Mouse (Mus musculus) liver, postnatal 0 days (tissue): ENCODE measurements at regions not wholly inside any gene's neighbourhood (a gene's known extent, or its start where the extent isn't known, plus 50 kb on each side); places are given as distances from the start of the nearest gene placed in this dataset.

ENCODE experiments used
- ATAC-seq: fragments of 200-750 bp; cut with Nextera tagmentation; 2 replicates; pipeline ENCODE4 v1.8.0; 2017; ENCODE audit warnings: mild to moderate bottlenecking, moderate library complexity
- DNase-seq: peaks from one replicate; pipeline ENCODE4 v3.0.0-alpha.2; 2016
- H3K27ac ChIP-seq: fragments of 300-500 bp; sonication (generic); 2 replicates; pipeline ENCODE4 v1.5.1; 2014; ENCODE audit warnings: antibody characterized with exemption, moderate library complexity, mild to moderate bottlenecking, low read depth
- H3K27me3 ChIP-seq: fragments of 300-500 bp; sonication (generic); 2 replicates; pipeline ENCODE4 v1.6.1; 2014; ENCODE audit warnings: low read length, control low read depth, mixed read lengths; ENCODE audit not compliant: insufficient read depth
- H3K36me3 ChIP-seq: fragments of 300-500 bp; sonication (generic); replicated peaks from 2 replicates; pipeline ENCODE4 v1.6.1; 2014; ENCODE audit warnings: mild to moderate bottlenecking, control low read depth, low read length, moderate library complexity, mixed read lengths; ENCODE audit not compliant: insufficient read depth
- H3K4me1 ChIP-seq: fragments of 300-500 bp; sonication (generic); 2 replicates; pipeline ENCODE4 v1.6.1; 2014; ENCODE audit warnings: antibody characterized with exemption, mild to moderate bottlenecking, control low read depth; ENCODE audit not compliant: insufficient read depth
- H3K4me2 ChIP-seq: fragments of 300-500 bp; sonication (generic); 2 replicates; pipeline ENCODE4 v1.6.1; 2014; ENCODE audit warnings: low read depth, mild to moderate bottlenecking, low read length, moderate library complexity, mixed read lengths
- H3K4me3 ChIP-seq: fragments of 300-500 bp; sonication (generic); 2 replicates; pipeline ENCODE4 v1.5.1; 2014; ENCODE audit warnings: low read depth, low read length
- H3K9ac ChIP-seq: fragments of 300-500 bp; sonication (generic); replicated peaks from 2 replicates; pipeline ENCODE4 v1.6.1; 2014; ENCODE audit warnings: mild to moderate bottlenecking, moderate library complexity
- H3K9me3 ChIP-seq: fragments of 300-500 bp; sonication (generic); 2 replicates; pipeline ENCODE4 v1.6.1; 2016; ENCODE audit warnings: mild to moderate bottlenecking, control low read depth, low read length, mixed read lengths
- CTCF ChIP-seq: sonication (generic); IDR thresholded peaks from 2 replicates; pipeline ENCODE4 v1.5.1; 2016; ENCODE audit warnings: antibody characterized with exemption, low read depth
- EP300 ChIP-seq: IDR thresholded peaks from 2 replicates; pipeline ENCODE4 v1.6.1; 2016; ENCODE audit warnings: antibody characterized with exemption, low read depth, mild to moderate bottlenecking
- WGBS: fragments of 180-500 bp; shearing (Covaris S2); extraction: QIAGEN DNeasy Blood & Tissue Kit; methylation state at CpG from one replicate; pipeline ENCODE4 v1.1.7; 2014; ENCODE audit not compliant: insufficient replicate concordance; 5-methylcytosine and 5-hydroxymethylcytosine counted together

DNA sequence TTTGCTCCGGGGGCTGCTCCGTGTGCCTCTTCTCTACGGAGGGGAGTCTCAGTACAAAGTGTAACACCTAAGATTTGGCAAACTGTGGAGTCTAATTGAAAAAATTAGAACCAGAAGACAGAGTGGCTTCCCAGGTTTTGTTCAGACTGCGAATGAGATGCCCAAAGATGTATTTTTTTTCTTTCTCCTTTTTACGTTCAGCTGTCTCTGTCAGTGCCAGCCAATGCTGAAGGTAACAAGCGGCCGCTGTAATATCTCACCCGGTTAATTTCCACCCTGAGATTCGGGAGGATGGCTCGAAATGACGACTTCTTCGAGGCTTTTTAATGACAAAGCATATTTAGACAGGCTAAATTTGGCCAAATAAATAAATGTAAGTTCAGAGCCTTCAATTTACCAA is 101.1 kb upstream of the Armc2 start:
- H3K27ac ChIP-seq = no peak overlapping the region
- TF ChIP-seq EP300 = no peak
- TF ChIP-seq CTCF = no peak
- H3K4me3 ChIP-seq = no peak overlapping the region
- DNase-seq (no peak), ATAC-seq (no peak)
- no peaks in the 10 kb centered on the region for H3K27me3 ChIP-seq
- H3K4me1 ChIP-seq = no peaks in the 10 kb centered on the region
- no peak overlapping the region for H3K4me2 ChIP-seq
- WGBS = 64% methylated on average over 12 of the region's 12 CpGs
- H3K9ac ChIP-seq = no peak overlapping the region
- no peaks in the 10 kb centered on the region for H3K9me3 ChIP-seq
- H3K36me3 ChIP-seq = no peaks in the 10 kb centered on the region

GRCm38 (mm10) chr10:42118361-42119188 is 100.3 kb upstream of the Armc2 start:
- WGBS = 60% methylated on average over 13 of the region's 13 CpGs
- Histone ChIP-seq H3K27me3 (no peaks in the 10 kb centered on the region), H3K27ac (no peak overlapping the region), H3K4me1 (no peaks in the 10 kb centered on the region), H3K4me3 (no peak overlapping the region), H3K9me3 (no peaks in the 10 kb centered on the region), H3K4me2 (no peak overlapping the region), H3K9ac (no peak overlapping the region), H3K36me3 (no peaks in the 10 kb centered on the region)
- ATAC-seq (no peak), DNase-seq (no peak)
- TF ChIP-seq CTCF (no peak), EP300 (no peak)

DNA sequence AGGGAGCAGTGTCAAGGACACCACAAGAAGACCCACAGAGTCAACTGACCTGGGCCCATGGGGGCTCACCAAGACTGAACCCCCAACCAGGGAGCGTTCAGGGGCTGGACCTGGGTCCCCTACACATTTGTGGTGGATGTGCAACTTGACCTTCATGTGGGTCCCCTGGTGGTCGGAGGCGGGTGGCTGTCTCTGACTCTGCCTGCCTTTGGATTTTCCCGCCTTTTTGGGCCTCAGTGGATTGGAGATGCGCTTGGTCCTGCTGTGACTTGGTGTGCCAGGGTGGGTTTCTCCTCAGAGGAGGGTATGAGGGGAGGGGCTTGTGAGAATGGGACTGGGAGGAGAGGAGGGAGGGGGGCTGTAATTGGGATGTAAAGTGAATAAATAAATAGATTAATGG is 99.3 kb upstream of the Armc2 start:
- Histone ChIP-seq H3K36me3 (no peaks in the 10 kb centered on the region), H3K4me2 (no peak overlapping the region), H3K9ac (no peak overlapping the region), H3K4me1 (no peaks in the 10 kb centered on the region), H3K9me3 (peaks cover 3% of the 10 kb centered on the region; the same call in 1 of the 2 replicates), H3K4me3 (no peak overlapping the region), H3K27ac (no peak overlapping the region), H3K27me3 (no peaks in the 10 kb centered on the region)
- DNase-seq (no peak), ATAC-seq (no peak)
- WGBS = 86% methylated on average over 5 of the region's 5 CpGs
- TF ChIP-seq EP300 (no peak), CTCF (no peak)

- Histone ChIP-seq H3K27me3 (no peaks in the 10 kb centered on the region), H3K27ac (no peak overlapping the region), H3K4me3 (no peak overlapping the region), H3K4me2 (no peak overlapping the region), H3K9ac (no peak overlapping the region), H3K36me3 (no peaks in the 10 kb centered on the region), H3K4me1 (no peaks in the 10 kb centered on the region), H3K9me3 (peaks cover 3% of the 10 kb centered on the region; the same call in 1 of the 2 replicates)
- 76% methylated on average over 4 of the region's 4 CpGs for WGBS
- TF ChIP-seq EP300 = no peak
- TF ChIP-seq CTCF = no peak
- no peak for ATAC-seq
- DNase-seq = no peak
These were observed 97.7 kb upstream of the Armc2 start for GRCm38 (mm10) chr10:42115920-42116298.

DNA sequence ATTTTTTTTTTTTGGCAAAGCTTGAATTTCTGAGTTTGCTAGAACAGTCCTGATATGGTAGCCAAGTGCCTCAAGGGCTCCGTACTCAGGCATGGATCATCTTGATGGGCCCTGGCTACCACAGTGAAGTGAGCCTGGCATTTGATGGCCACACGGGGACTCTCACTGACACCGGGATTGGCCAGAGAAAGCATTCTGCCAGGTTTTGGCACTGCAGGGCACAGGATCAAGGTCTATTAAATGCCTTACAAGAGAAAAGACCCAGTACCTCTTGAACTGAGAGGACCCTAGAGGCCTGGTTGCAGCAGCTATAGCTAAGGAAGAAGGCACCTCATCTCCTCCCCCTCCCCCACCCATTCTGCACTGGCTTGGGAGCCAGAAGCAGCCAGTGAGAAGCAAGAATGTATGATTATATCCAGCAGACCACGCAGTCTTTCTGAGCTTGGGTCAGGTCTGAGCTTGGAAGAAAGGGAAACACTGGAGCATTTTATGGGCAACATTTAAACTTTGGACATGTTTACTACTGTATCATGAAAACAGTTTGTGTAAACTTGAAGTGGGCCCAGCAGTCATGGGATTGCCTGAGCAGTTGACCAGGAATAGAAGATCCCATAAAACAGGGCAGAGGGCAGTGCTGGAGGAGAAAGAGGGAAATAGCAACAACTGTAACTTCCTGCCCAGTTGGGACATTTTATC is 97.1 kb upstream of the Armc2 start:
- Histone ChIP-seq H3K4me2 (no peak overlapping the region), H3K9me3 (peaks cover 3% of the 10 kb centered on the region; the same call in 1 of the 2 replicates), H3K4me3 (no peak overlapping the region), H3K4me1 (no peaks in the 10 kb centered on the region), H3K9ac (no peak overlapping the region), H3K27me3 (no peaks in the 10 kb centered on the region), H3K36me3 (no peaks in the 10 kb centered on the region), H3K27ac (no peak overlapping the region)
- TF ChIP-seq EP300 (no peak), CTCF (no peak)
- DNase-seq = no peak
- 84% methylated on average over 4 of the region's 4 CpGs for WGBS
- no peak for ATAC-seq

DNA sequence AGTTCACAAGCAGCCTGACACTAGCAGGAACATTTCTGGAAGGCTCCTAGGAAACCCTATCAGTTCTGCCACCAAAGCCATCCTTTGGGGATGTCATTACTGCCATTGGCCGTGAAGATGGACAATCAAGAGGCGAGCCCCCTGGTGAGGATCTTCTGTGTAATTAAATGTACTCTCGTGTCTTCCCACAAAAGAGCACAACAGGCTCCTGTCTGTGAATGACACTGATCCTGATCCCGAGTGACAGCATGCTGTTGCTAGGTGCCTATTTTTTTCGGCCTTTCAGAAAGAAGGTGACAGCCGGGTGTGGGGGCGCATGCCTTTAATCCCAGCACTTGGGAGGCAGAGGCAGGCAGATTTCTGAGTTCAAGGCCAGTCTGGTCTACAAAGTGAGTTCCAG is 92.5 kb upstream of the Armc2 start:
- Histone ChIP-seq H3K27ac (no peak overlapping the region), H3K4me2 (no peak overlapping the region), H3K4me1 (no peaks in the 10 kb centered on the region), H3K4me3 (no peak overlapping the region), H3K9me3 (peaks cover 3% of the 10 kb centered on the region; the same call in 1 of the 2 replicates), H3K27me3 (no peaks in the 10 kb centered on the region), H3K36me3 (no peaks in the 10 kb centered on the region), H3K9ac (no peak overlapping the region)
- DNase-seq (no peak), ATAC-seq (no peak)
- TF ChIP-seq EP300 = no peak
- TF ChIP-seq CTCF = no peak
- WGBS = 90% methylated on average over 7 of the region's 7 CpGs
